ENCODE assay signal across 8 mouse cellular contexts in the genomic region with DNA sequence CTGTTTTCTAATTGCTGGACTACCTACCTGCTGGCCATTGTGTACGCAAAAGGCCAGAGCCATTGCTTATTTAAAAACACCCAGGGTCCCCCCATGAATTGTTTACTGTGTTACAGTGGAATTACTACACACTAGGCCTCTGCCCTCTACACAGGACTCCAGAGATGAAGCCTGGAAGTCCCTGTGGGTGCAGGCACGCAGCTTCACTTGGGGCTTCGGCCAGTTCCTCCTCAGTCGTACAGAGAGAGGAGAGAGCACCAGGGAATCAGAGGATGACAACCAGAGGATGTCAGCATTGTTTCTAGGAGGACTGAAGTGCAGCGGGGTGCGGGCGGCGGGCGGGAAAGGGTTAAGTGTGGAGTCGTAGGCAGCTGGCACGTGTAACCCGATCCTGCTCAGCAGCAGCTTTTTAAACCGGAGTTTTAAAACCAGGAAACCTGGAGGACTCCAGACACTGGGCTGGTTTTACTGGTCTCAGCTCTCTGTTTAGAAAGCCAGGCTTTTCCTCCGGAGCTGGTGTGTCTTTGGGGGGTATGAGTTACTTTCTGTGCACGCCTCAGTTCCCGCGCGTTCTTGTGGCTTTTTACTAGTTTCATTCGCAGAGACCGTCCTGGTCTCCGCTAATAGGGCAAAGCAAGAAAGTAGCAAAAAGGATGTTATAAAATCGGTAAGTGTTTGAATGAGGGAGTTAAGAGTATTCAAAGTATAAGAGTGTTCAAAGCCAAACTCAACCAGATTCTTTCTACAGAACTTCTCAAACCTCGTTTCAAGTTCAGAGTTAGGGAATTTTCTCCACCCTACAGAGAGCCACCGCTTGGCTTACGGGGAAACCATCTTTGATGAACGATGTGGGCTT. TPM values are rescaled to one million over a fixed set of nuclear protein-coding genes. Genes with fewer than 3 reads are reported as not detected.
DNase-seq lines count a peak whose midpoint lies in the region; ATAC-seq lines count a peak whose summit lies in the region.

No protein-coding gene starts in this region.

- peak; percentile 84 for ATAC-seq in embryonic facial prominence, embryonic 15.5 days (ENCODE audit: insufficient number of reproducible peaks, low FRiP score, low TSS enrichment, low read depth)
- ATAC-seq in hindbrain, embryonic 14.5 days (ENCODE audit: low FRiP score) = no peak; the same call in 1 of the 2 replicates
- ATAC-seq in liver, embryonic 15.5 days (ENCODE audit: insufficient read depth) = no peak
- peak; percentile 70; the same call in 1 of the 2 replicates for ATAC-seq in neural tube, embryonic 14.5 days (ENCODE audit: low read depth)

- peaks cover 20% of the 10 kb centered on the region for H3K4me1 ChIP-seq in embryonic facial prominence, embryonic 15.5 days
- peaks cover 5% of the 10 kb centered on the region; the same call in 1 of the 2 replicates for H3K4me1 ChIP-seq in hindbrain, embryonic 14.5 days (replicated peaks; ENCODE audit: control insufficient read depth, insufficient read depth, low read length)
- H3K4me1 ChIP-seq in liver, embryonic 15.5 days (replicated peaks) = no peaks in the 10 kb centered on the region; the same call in 1 of the 2 replicates
- H3K4me1 ChIP-seq in neural tube, embryonic 14.5 days (ENCODE audit: control insufficient read depth, insufficient read depth, low read length) = peaks cover 5% of the 10 kb centered on the region; the same call in 1 of the 2 replicates

- DNase-seq in left cerebral cortex, postnatal 4 days = peak; percentile 38
- DNase-seq in left cerebral cortex, postnatal 10 days (ENCODE audit: extremely low spot score in 1 of 2, low spot score in 2 of 2) = no peak
- DNase-seq in hindbrain, embryonic 14.5 days (ENCODE audit: low spot score) = peak; percentile 52
- DNase-seq in c-Kit-positive CD71-positive TER-119-positive erythroid progenitor cells, embryonic 14.5 days (ENCODE audit: low spot score) = no peak
- DNase-seq in spleen, postnatal 14 days (ENCODE audit: low spot score in 2 of 2) = no peak

- peaks cover 8% of the 10 kb centered on the region; the same call in 1 of the 2 replicates for H3K9me3 ChIP-seq in embryonic facial prominence, embryonic 15.5 days (replicated peaks)
- 0 out of 2 replicates have a peak, but pooled peaks cover 5% of the 10 kb centered on the region for H3K9me3 ChIP-seq in hindbrain, embryonic 14.5 days (ENCODE audit: control insufficient read depth, low read length)
- no peaks in the 10 kb centered on the region for H3K9me3 ChIP-seq in liver, embryonic 15.5 days (replicated peaks)
- no peaks in the 10 kb centered on the region for H3K9me3 ChIP-seq in neural tube, embryonic 14.5 days (ENCODE audit: control insufficient read depth, low read length)

- peak overlapping the region; percentile 36 for H3K4me3 ChIP-seq in embryonic facial prominence, embryonic 15.5 days (replicated peaks)
- H3K4me3 ChIP-seq in hindbrain, embryonic 14.5 days (replicated peaks; ENCODE audit: low read length) = peak overlapping the region; percentile 18
- H3K4me3 ChIP-seq in liver, embryonic 15.5 days (replicated peaks) = peak overlapping the region; percentile 30
- H3K4me3 ChIP-seq in neural tube, embryonic 14.5 days (ENCODE audit: low read depth, low read length) = peak overlapping the region; percentile 13

- peak overlapping the region; percentile 59 for H3K4me2 ChIP-seq in embryonic facial prominence, embryonic 15.5 days (replicated peaks)
- peak overlapping the region; percentile 55 for H3K4me2 ChIP-seq in hindbrain, embryonic 14.5 days (replicated peaks)
- peak overlapping the region; percentile 58 for H3K4me2 ChIP-seq in liver, embryonic 15.5 days
- H3K4me2 ChIP-seq in neural tube, embryonic 14.5 days (ENCODE audit: low read depth, low read length) = peak overlapping the region; percentile 59

- no peaks in the 10 kb centered on the region for H3K36me3 ChIP-seq in embryonic facial prominence, embryonic 15.5 days
- no peaks in the 10 kb centered on the region for H3K36me3 ChIP-seq in hindbrain, embryonic 14.5 days (replicated peaks; ENCODE audit: control insufficient read depth, insufficient read depth)
- no peaks in the 10 kb centered on the region for H3K36me3 ChIP-seq in liver, embryonic 15.5 days (replicated peaks)
- H3K36me3 ChIP-seq in neural tube, embryonic 14.5 days (ENCODE audit: control insufficient read depth, insufficient read depth, low read length) = no peaks in the 10 kb centered on the region

- peak overlapping the region; percentile 83 for H3K27ac ChIP-seq in embryonic facial prominence, embryonic 15.5 days (replicated peaks)
- no peak overlapping the region for H3K27ac ChIP-seq in hindbrain, embryonic 14.5 days
- H3K27ac ChIP-seq in liver, embryonic 15.5 days (replicated peaks) = no peak overlapping the region
- H3K27ac ChIP-seq in neural tube, embryonic 14.5 days (ENCODE audit: low read depth, low read length) = no peak overlapping the region

- H3K9ac ChIP-seq in embryonic facial prominence, embryonic 15.5 days = 0 out of 2 replicates have a peak overlapping the region, but pooled peaks have one; percentile 10
- 0 out of 2 replicates have a peak overlapping the region, but pooled peaks have one; percentile 30 for H3K9ac ChIP-seq in hindbrain, embryonic 14.5 days
- no peak overlapping the region for H3K9ac ChIP-seq in liver, embryonic 15.5 days
- H3K9ac ChIP-seq in neural tube, embryonic 14.5 days (replicated peaks; ENCODE audit: low read depth, low read length) = no peak overlapping the region

- WGBS in embryonic facial prominence, embryonic 15.5 days = 3% methylated on average over 26 of the region's 26 CpGs
- WGBS in hindbrain, embryonic 14.5 days = 2% methylated on average over 26 of the region's 26 CpGs
- 11% methylated on average over 26 of the region's 26 CpGs for WGBS in liver, embryonic 15.5 days (ENCODE audit: insufficient replicate concordance)
- 2% methylated on average over 26 of the region's 26 CpGs for WGBS in neural tube, embryonic 14.5 days

- no peaks in the 10 kb centered on the region for H3K27me3 ChIP-seq in embryonic facial prominence, embryonic 15.5 days
- no peaks in the 10 kb centered on the region for H3K27me3 ChIP-seq in hindbrain, embryonic 14.5 days (ENCODE audit: control insufficient read depth, insufficient read depth, low read length)
- no peaks in the 10 kb centered on the region for H3K27me3 ChIP-seq in liver, embryonic 15.5 days
- no peaks in the 10 kb centered on the region for H3K27me3 ChIP-seq in neural tube, embryonic 14.5 days (ENCODE audit: control insufficient read depth, insufficient read depth, low read length)

- intact Hi-C loops in left cerebral cortex, postnatal 4 days (cut with DNase I) = no loop called here
- intact Hi-C loops in left cerebral cortex, postnatal 10 days (cut with DNase I) = no loop called here

RNA-seq across cellular contexts. Expression of gene Ltbp1, which starts 11.4 kb away (rescaled TPM):
- total RNA-seq in left cerebral cortex, postnatal 4 days (2021) = 1 to 10 TPM; 3.1 to 3.3 TPM
- total RNA-seq in left cerebral cortex, postnatal 10 days (2021) = 1 to 10 TPM; 6.2 to 6.5 TPM
- 48.0 and 55.5 TPM in 2 replicates for polyA plus RNA-seq in embryonic facial prominence, embryonic 15.5 days (2015; fragmentation: Nextera tagmentation; extraction: Ambion mirVana)
- polyA plus RNA-seq in hindbrain, embryonic 14.5 days (2014; fragmentation: Nextera tagmentation; extraction: Ambion mirVana) = 2.6 TPM in 2 replicates
- 1.8 and 1.9 TPM in 2 replicates for polyA plus RNA-seq in liver, embryonic 15.5 days (2015; fragmentation: Nextera tagmentation; extraction: Ambion mirVana)
- polyA plus RNA-seq in neural tube, embryonic 14.5 days (2014; fragmentation: Nextera tagmentation; extraction: Ambion mirVana) = 2.5 and 2.7 TPM in 2 replicates

Comparison
In these comparisons a context has a peak if more than half of its experiments do, and no peak if none do; other contexts are left out.
1. DNase-seq: peak in left cerebral cortex, postnatal 4 days (single experiment) and hindbrain, embryonic 14.5 days (single experiment); none in left cerebral cortex, postnatal 10 days (0 of 2), c-Kit-positive CD71-positive TER-119-positive erythroid progenitor cells, embryonic 14.5 days (single experiment) and spleen, postnatal 14 days (0 of 2).
2. ATAC-seq: peak in embryonic facial prominence, embryonic 15.5 days (single experiment) and neural tube, embryonic 14.5 days (single experiment); none in hindbrain, embryonic 14.5 days (single experiment) and liver, embryonic 15.5 days (single experiment).
3. H3K9ac ChIP-seq: peak in embryonic facial prominence, embryonic 15.5 days (single experiment) and hindbrain, embryonic 14.5 days (single experiment); none in liver, embryonic 15.5 days (single experiment) and neural tube, embryonic 14.5 days (single experiment).
4. RNA of gene Ltbp1, which starts 11.4 kb away (polyA plus RNA-seq): 48.0 to 55.5 TPM in embryonic facial prominence, embryonic 15.5 days; 2.6 TPM in hindbrain, embryonic 14.5 days, 2.5 to 2.7 TPM in neural tube, embryonic 14.5 days and 1.8 to 1.9 TPM in liver, embryonic 15.5 days; every median in the first group is over 10 times any median in the second.
5. Peak in every context shown above with its lines, with median percentiles within 50 percentile points of each other: H3K4me2 ChIP-seq and H3K4me3 ChIP-seq.